Mouse (Mus musculus) CH12.LX (cell line): ENCODE results near the gene Il5. TPM values are rescaled to one million over a fixed set of nuclear protein-coding genes. Genes with fewer than 3 reads are reported as not detected.
A peak's percentile ranks its signal among the peaks of the same experiment; 100 is the strongest.

Experiments
- DNase-seq: peaks from one replicate; pipeline ENCODE4 v3.0.0-alpha.2; 2013; ENCODE audit errors: extremely low read depth
- H3K27ac ChIP-seq: 2 replicates; pipeline ENCODE4 v1.5.1; 2012; ENCODE audit warnings: low read depth, mild to moderate bottlenecking, control low read depth, moderate library complexity; ENCODE audit not compliant: insufficient read depth
- H3K27me3 ChIP-seq: replicated peaks from 2 replicates; pipeline ENCODE3; 2012; ENCODE audit warnings: inconsistent platforms
- H3K36me3 ChIP-seq, 2 experiments: replicated peaks in 1 of 2; 2 replicates each; pipeline versions ENCODE3 to v1.6.1; 2012; ENCODE audit warnings: inconsistent platforms in 1 of 2, low read length in 1 of 2, mild to moderate bottlenecking in 1 of 2, mixed read lengths in 1 of 2, moderate library complexity in 1 of 2; ENCODE audit not compliant: control insufficient read depth in 1 of 2, insufficient read depth in 1 of 2
- H3K4me1 ChIP-seq, 2 experiments: 2 replicates each; pipeline ENCODE4 v1.6.1; 2012; ENCODE audit warnings: inconsistent platforms in 1 of 2, moderate library complexity in 1 of 2; ENCODE audit not compliant: insufficient read depth in 2 of 2, control insufficient read depth in 1 of 2
- H3K4me2 ChIP-seq: 2 replicates; pipeline ENCODE4 v1.6.1; 2012; ENCODE audit warnings: low read depth, mild to moderate bottlenecking, control low read depth; ENCODE audit not compliant: poor library complexity, insufficient read depth, severe bottlenecking
- H3K4me3 ChIP-seq, 3 experiments: fragments of 150-350 bp in 1 of 3; sonication (generic) in 1 of 3; replicated peaks in 1 of 3; 2 replicates each; pipeline versions ENCODE3 to v1.5.1; 2011 to 2012; ENCODE audit warnings: low read depth in 2 of 3, low read length in 2 of 3, mild to moderate bottlenecking in 2 of 3, moderate library complexity in 2 of 3, control low read depth in 1 of 3, improper control_type of control experiment in 1 of 3, inconsistent platforms in 1 of 3, mixed read lengths in 1 of 3; ENCODE audit not compliant: poor library complexity in 1 of 3
- H3K79me2 ChIP-seq: replicated peaks from 2 replicates; pipeline ENCODE4 v1.6.1; 2012; ENCODE audit warnings: mild to moderate bottlenecking, moderate library complexity; ENCODE audit not compliant: control insufficient read depth, poor library complexity, insufficient read depth, severe bottlenecking; ENCODE audit errors: extremely low read depth
- H3K9ac ChIP-seq: 2 replicates; pipeline ENCODE4 v1.6.1; 2012; ENCODE audit warnings: low read depth, mild to moderate bottlenecking, control low read depth, moderate library complexity; ENCODE audit not compliant: insufficient read depth
- H3K9me3 ChIP-seq: replicated peaks from 2 replicates; pipeline ENCODE3; 2012; ENCODE audit warnings: low read length, inconsistent platforms, mixed read lengths
- BHLHE40 ChIP-seq: IDR thresholded peaks from 2 replicates; pipeline ENCODE4 v1.6.1; 2011; ENCODE audit warnings: mild to moderate bottlenecking, low read depth, low read length, improper control_type of control experiment
- CHD1 ChIP-seq: IDR thresholded peaks from 2 replicates; pipeline ENCODE4 v1.6.1; 2012; ENCODE audit warnings: low read depth, low read length, improper control_type of control experiment, inconsistent platforms
- CHD2 ChIP-seq: IDR thresholded peaks from 2 replicates; pipeline ENCODE4 v1.6.1; 2011; ENCODE audit warnings: low read length, improper control_type of control experiment
- CTCF ChIP-seq, 2 experiments: IDR thresholded peaks in 1 of 2; conservative IDR thresholded peaks in 1 of 2; 2 replicates each; pipeline ENCODE4 v1.5.1; 2011 to 2012; ENCODE audit warnings: low read depth in 2 of 2, low read length in 2 of 2, improper control_type of control experiment in 1 of 2, inconsistent platforms in 1 of 2, mild to moderate bottlenecking in 1 of 2, moderate library complexity in 1 of 2
- E2F4 ChIP-seq: IDR thresholded peaks from 2 replicates; pipeline ENCODE4 v1.6.1; 2011; ENCODE audit warnings: low read depth, low read length, improper control_type of control experiment; ENCODE audit not compliant: insufficient replicate concordance
- ELF1 ChIP-seq: IDR thresholded peaks from 2 replicates; pipeline ENCODE4 v1.6.1; 2014; ENCODE audit warnings: low read depth, mild to moderate bottlenecking, inconsistent platforms, low read length, improper control_type of control experiment
- EP300 ChIP-seq: IDR thresholded peaks from 2 replicates; pipeline ENCODE4 v1.6.1; 2011; ENCODE audit warnings: low read length, improper control_type of control experiment
- ETS1 ChIP-seq: conservative IDR thresholded peaks from 2 replicates; pipeline ENCODE4 v1.6.1; 2012; ENCODE audit warnings: low read depth, mild to moderate bottlenecking, inconsistent platforms, low read length, improper control_type of control experiment, moderate library complexity
- GABPA ChIP-seq: IDR thresholded peaks from 2 replicates; pipeline ENCODE4 v1.6.1; 2012; ENCODE audit warnings: low read depth, low read length, improper control_type of control experiment, inconsistent platforms; ENCODE audit not compliant: insufficient replicate concordance
- HCFC1 ChIP-seq: IDR thresholded peaks from 2 replicates; pipeline ENCODE4 v1.6.1; 2012; ENCODE audit warnings: low read depth, mild to moderate bottlenecking, inconsistent platforms, low read length, improper control_type of control experiment
- IRF4 ChIP-seq: IDR thresholded peaks from 2 replicates; pipeline ENCODE4 v1.6.1; 2014; ENCODE audit warnings: low read depth, mild to moderate bottlenecking, inconsistent platforms, low read length, improper control_type of control experiment
- JUN ChIP-seq: IDR thresholded peaks from 2 replicates; pipeline ENCODE4 v1.6.1; 2011; ENCODE audit warnings: low read depth, mild to moderate bottlenecking, low read length, improper control_type of control experiment, moderate library complexity; ENCODE audit not compliant: insufficient read depth
- JUND ChIP-seq: conservative IDR thresholded peaks from 2 replicates; pipeline ENCODE4 v1.6.1; 2011; ENCODE audit warnings: low read depth, low read length, improper control_type of control experiment
- KAT2A ChIP-seq: IDR thresholded peaks from 2 replicates; pipeline ENCODE4 v1.6.1; 2012; ENCODE audit warnings: low read length, improper control_type of control experiment, inconsistent platforms; ENCODE audit not compliant: insufficient replicate concordance
- MAFK ChIP-seq: IDR thresholded peaks from 2 replicates; pipeline ENCODE4 v1.6.1; 2011; ENCODE audit warnings: low read length, improper control_type of control experiment; ENCODE audit not compliant: insufficient replicate concordance
- MAX ChIP-seq: IDR thresholded peaks from 2 replicates; pipeline ENCODE4 v1.6.1; 2011; ENCODE audit warnings: low read length, improper control_type of control experiment
- MAZ ChIP-seq: IDR thresholded peaks from 2 replicates; pipeline ENCODE4 v1.6.1; 2012; ENCODE audit warnings: low read depth, mild to moderate bottlenecking, inconsistent platforms, low read length, improper control_type of control experiment, moderate library complexity
- MEF2A ChIP-seq: IDR thresholded peaks from 2 replicates; pipeline ENCODE4 v1.6.1; 2014; ENCODE audit warnings: low read depth, mild to moderate bottlenecking, inconsistent platforms, low read length, improper control_type of control experiment, borderline replicate concordance
- MXI1 ChIP-seq: IDR thresholded peaks from 2 replicates; pipeline ENCODE4 v1.6.1; 2011; ENCODE audit warnings: mild to moderate bottlenecking, low read depth, low read length, improper control_type of control experiment
- MYC ChIP-seq: IDR thresholded peaks from 2 replicates; pipeline ENCODE4 v1.6.1; 2011; ENCODE audit warnings: low read depth, mild to moderate bottlenecking, improper control_type of control experiment, low read length
- NELFE ChIP-seq: IDR thresholded peaks from 2 replicates; pipeline ENCODE4 v1.6.1; 2011; ENCODE audit warnings: low read depth, low read length, improper control_type of control experiment
- NRF1 ChIP-seq: IDR thresholded peaks from 2 replicates; pipeline ENCODE4 v1.6.1; 2014; ENCODE audit warnings: low read depth, mild to moderate bottlenecking, inconsistent platforms, low read length, improper control_type of control experiment, moderate library complexity
- PAX5 ChIP-seq: IDR thresholded peaks from 2 replicates; pipeline ENCODE4 v1.6.1; 2012; ENCODE audit warnings: low read length, inconsistent platforms, mixed read lengths
- POLR2A ChIP-seq: IDR thresholded peaks from 2 replicates; pipeline ENCODE4 v1.6.1; 2011; ENCODE audit warnings: low read depth, mild to moderate bottlenecking, improper control_type of control experiment, low read length
- POLR2AphosphoS2 ChIP-seq: IDR thresholded peaks from 2 replicates; pipeline ENCODE4 v1.6.1; 2011; ENCODE audit warnings: low read depth, low read length, improper control_type of control experiment
- RAD21 ChIP-seq: IDR thresholded peaks from 2 replicates; pipeline ENCODE4 v1.6.1; 2011; ENCODE audit warnings: low read depth, mild to moderate bottlenecking, low read length, improper control_type of control experiment, moderate library complexity
- RCOR1 ChIP-seq: conservative IDR thresholded peaks from 2 replicates; pipeline ENCODE4 v1.6.1; 2012; ENCODE audit warnings: low read depth, mild to moderate bottlenecking, inconsistent platforms, low read length, improper control_type of control experiment
- SIN3A ChIP-seq: IDR thresholded peaks from 2 replicates; pipeline ENCODE4 v1.6.1; 2012; ENCODE audit warnings: low read length, improper control_type of control experiment, inconsistent platforms
- SMC3 ChIP-seq: IDR thresholded peaks from 2 replicates; pipeline ENCODE4 v1.6.1; 2011; ENCODE audit warnings: low read depth, low read length, improper control_type of control experiment
- TBP ChIP-seq: conservative IDR thresholded peaks from 2 replicates; pipeline ENCODE4 v1.6.1; 2011; ENCODE audit warnings: low read depth, low read length, improper control_type of control experiment
- TCF12 ChIP-seq: IDR thresholded peaks from 2 replicates; pipeline ENCODE4 v1.6.1; 2014; ENCODE audit warnings: low read depth, mild to moderate bottlenecking, inconsistent platforms, low read length, improper control_type of control experiment
- UBTF ChIP-seq: IDR thresholded peaks from 2 replicates; pipeline ENCODE4 v1.6.1; 2012; ENCODE audit warnings: low read depth, mild to moderate bottlenecking, inconsistent platforms, low read length, improper control_type of control experiment, moderate library complexity
- USF1 ChIP-seq: IDR thresholded peaks from 2 replicates; pipeline ENCODE4 v1.6.1; 2014; ENCODE audit warnings: low read depth, mild to moderate bottlenecking, inconsistent platforms, low read length, improper control_type of control experiment
- USF2 ChIP-seq: conservative IDR thresholded peaks from 2 replicates; pipeline ENCODE4 v1.6.1; 2011; ENCODE audit warnings: low read depth, low read length, improper control_type of control experiment
- ZC3H11A ChIP-seq: IDR thresholded peaks from 2 replicates; pipeline ENCODE4 v1.6.1; 2012; ENCODE audit warnings: low read depth, mild to moderate bottlenecking, inconsistent platforms, low read length, improper control_type of control experiment
- ZKSCAN1 ChIP-seq: IDR thresholded peaks from 2 replicates; pipeline ENCODE4 v1.6.1; 2012; ENCODE audit warnings: low read depth, inconsistent platforms, low read length, improper control_type of control experiment, borderline replicate concordance
- ZMIZ1 ChIP-seq: IDR thresholded peaks from 2 replicates; pipeline ENCODE4 v1.6.1; 2012; ENCODE audit warnings: low read depth, mild to moderate bottlenecking, inconsistent platforms, low read length, improper control_type of control experiment
- ZNF384 ChIP-seq: IDR thresholded peaks from 2 replicates; pipeline ENCODE4 v1.6.1; 2012; ENCODE audit warnings: low read depth, low read length, improper control_type of control experiment, inconsistent platforms
- dilution Hi-C: fragments of 300-500 bp; cut with MboI; formaldehyde crosslinking; loops from 2 replicates; pipeline ENCODE4 v1.14.3; 2020; ENCODE audit warnings: low sequenced_read_pairs; ENCODE audit not compliant: extremely low pct_unique_long_range_greater_than_20kb, extremely low pct_ligation_motif_present
- in situ Hi-C: fragments of 300-500 bp; cut with MboI; formaldehyde crosslinking; loops from 3 replicates; pipeline ENCODE4 v1.14.3; 2019; ENCODE audit warnings: low sequenced_read_pairs, low pct_ligation_motif_present, low pct_unique_long_range_greater_than_20kb, mixed read lengths
- polyA plus RNA-seq: library from polyadenylated mRNA; unstranded; fragments of >175 nt; gene quantifications from 2 replicates; pipeline ENCODE4 v1.2.1, GENCODE M21; 2012; ENCODE audit warnings: low read depth; ENCODE audit not compliant: insufficient read length
- total RNA-seq, 2 experiments: library from RNA; depleted of rRNA; stranded (reverse); fragments of 300-350 nt in 1 of 2; fragments of >200 nt in 1 of 2; gene quantifications; 2 replicates each; pipeline ENCODE4 v1.2.3; 2012 to 2014

The Il5 gene
- total and polyA plus RNA-seq, 3 experiments = not detected

- H3K4me3 ChIP-seq = peak overlapping the region; percentile 29 to 43 (median 31)
- H3K27ac ChIP-seq = peak overlapping the region; percentile 54
- no peaks in the 10 kb centered on the region for H3K36me3 ChIP-seq
- no peaks in the 10 kb centered on the region for H3K9me3 ChIP-seq
- H3K27me3 ChIP-seq = no peaks in the 10 kb centered on the region
- peaks cover 8 to 35% of the 10 kb centered on the region in 2 experiments for H3K4me1 ChIP-seq
- H3K4me2 ChIP-seq = peak overlapping the region; percentile 89
- TF ChIP-seq IRF4 (no peak; the same call in 1 of the 2 replicates), MXI1 (peak; percentile 85; the same call in 1 of the 2 replicates), HCFC1 (no peak), SIN3A (no peak), ETS1 (peak; percentile 42; the same call in 1 of the 2 replicates), CHD1 (no peak), GABPA (no peak), POLR2A (peak; percentile 66), JUN (no peak; the same call in 1 of the 2 replicates), ZKSCAN1 (no peak), USF1 (no peak), CTCF (conservative IDR thresholded peaks at IDR 0.05 in 1 of 2, IDR thresholded peaks at IDR 0.05 in 1 of 2; ENCODE audit: low read depth in 2 of 2, low read length in 2 of 2) (peak; percentile 98 to 99), UBTF (no peak), POLR2AphosphoS2 (no peak), ZMIZ1 (no peak), MYC (peak; percentile 91), CHD2 (no peak), KAT2A (no peak), RCOR1 (no peak; the same call in 1 of the 2 replicates), MAFK (no peak), MAZ (no peak; the same call in 1 of the 2 replicates), NELFE (peak; percentile 73), RAD21 (peak; percentile 61), JUND (no peak), EP300 (no peak), MAX (peak; percentile 92), TCF12 (peak; percentile 62), ZNF384 (no peak), E2F4 (no peak), ELF1 (no peak), PAX5 (no peak), TBP (no peak; the same call in 1 of the 2 replicates), MEF2A (peak; percentile 26; the same call in 1 of the 2 replicates), ZC3H11A (peak; percentile 20; the same call in 1 of the 2 replicates), SMC3 (peak; percentile 80), NRF1 (peak; percentile 35; the same call in 1 of the 2 replicates), USF2 (no peak), BHLHE40 (peak; percentile 80)
- peak overlapping the region; percentile 50 for H3K9ac ChIP-seq
- dilution Hi-C loops (no loop called here), in situ Hi-C loops (loop anchor here (5.0 kb wide), 2 partner anchors 148 to 268 kb away; no protein-coding TSS in a partner anchor)
- DNase-seq = peak; percentile 98
- H3K79me2 ChIP-seq = no peaks in the 10 kb centered on the region
These were observed 15.2 kb downstream of the Il5 start for GRCm38 (mm10) chr11:53735682-53736245.
